Mouse (Mus musculus) liver, embryonic 14.5 days (tissue): ENCODE data around the gene Ints6l.

Experiments used
- CTCF ChIP-seq: IDR thresholded peaks from 2 replicates; pipeline ENCODE4 v1.5.1; 2016; ENCODE audit warnings: antibody characterized with exemption, low read depth, control low read depth
- EP300 ChIP-seq: IDR thresholded peaks from 2 replicates; pipeline ENCODE4 v1.6.1; 2016; ENCODE audit warnings: antibody characterized with exemption, low read depth

- TF ChIP-seq CTCF (no peak), EP300 (no peak)
Observed at GRCm38 (mm10) chrX:56474035-56474434, 19.4 kb downstream of the Ints6l start.
